Mouse (Mus musculus) stomach, adult 2 months (tissue): ENCODE measurements around the gene 5031410I06Rik. TPM values are rescaled to one million over a fixed set of nuclear protein-coding genes. Genes with fewer than 3 reads are reported as not detected.

ENCODE experiments used
- polyA plus RNA-seq: library from polyadenylated mRNA; depleted of rRNA; stranded (reverse); fragments of >200 nt; gene quantifications from 2 replicates; pipeline ENCODE4 v1.2.3, GENCODE M21; 2012; rRNA removed

Gene 5031410I06Rik
- polyA plus RNA-seq: not detected in 2 replicates

DNA sequence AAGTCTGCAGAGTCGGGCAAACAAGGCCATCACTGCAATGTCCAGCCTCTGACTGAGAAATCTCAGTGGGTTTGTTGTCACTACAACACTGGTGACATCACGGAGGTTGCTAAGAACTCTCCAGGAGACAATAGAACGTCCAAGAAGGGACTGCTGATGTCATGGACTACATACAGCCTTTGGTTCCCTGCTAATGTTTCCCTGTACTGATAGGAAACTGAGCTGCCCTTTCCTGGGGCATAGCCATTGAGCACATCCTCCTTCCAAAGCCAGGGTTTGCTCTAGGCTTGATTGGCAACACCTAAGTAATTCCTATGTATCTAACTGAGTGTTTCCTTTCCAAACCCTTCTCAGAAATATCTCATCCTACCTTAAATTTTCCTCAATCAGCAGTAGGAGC is at the start of gene 5031410I06Rik:
TSS of gene 5031410I06Rik (minus strand) at position 101 of the 400 bp plus-strand sequence.

DNA sequence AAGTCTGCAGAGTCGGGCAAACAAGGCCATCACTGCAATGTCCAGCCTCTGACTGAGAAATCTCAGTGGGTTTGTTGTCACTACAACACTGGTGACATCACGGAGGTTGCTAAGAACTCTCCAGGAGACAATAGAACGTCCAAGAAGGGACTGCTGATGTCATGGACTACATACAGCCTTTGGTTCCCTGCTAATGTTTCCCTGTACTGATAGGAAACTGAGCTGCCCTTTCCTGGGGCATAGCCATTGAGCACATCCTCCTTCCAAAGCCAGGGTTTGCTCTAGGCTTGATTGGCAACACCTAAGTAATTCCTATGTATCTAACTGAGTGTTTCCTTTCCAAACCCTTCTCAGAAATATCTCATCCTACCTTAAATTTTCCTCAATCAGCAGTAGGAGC is 16.2 kb upstream of the 5031410I06Rik start, which contains the start of gene Gm10220:
TSS of gene Gm10220 (minus strand) at position 101 of the 400 bp plus-strand sequence.

DNA sequence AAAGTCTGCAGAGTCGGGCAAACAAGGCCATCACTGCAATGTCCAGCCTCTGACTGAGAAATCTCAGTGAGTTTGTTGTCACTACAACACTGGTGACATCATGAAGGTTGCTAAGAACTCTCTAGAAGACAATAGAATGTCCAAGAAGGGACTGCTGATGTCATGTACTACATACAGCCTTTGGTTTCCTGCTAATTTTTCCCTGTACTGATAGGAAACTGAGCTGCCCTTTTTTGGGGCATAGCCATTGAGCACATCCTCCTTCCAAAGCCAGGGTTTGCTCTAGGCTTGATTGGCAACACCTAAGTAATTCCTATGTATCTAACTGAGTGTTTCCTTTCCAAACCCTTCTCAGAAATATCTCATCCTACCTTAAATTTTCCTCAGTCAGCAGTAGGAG is 16.0 kb downstream of the 5031410I06Rik start, which contains the start of gene Gm10471:
TSS of gene Gm10471 (minus strand) at position 101 of the 400 bp plus-strand sequence.

DNA sequence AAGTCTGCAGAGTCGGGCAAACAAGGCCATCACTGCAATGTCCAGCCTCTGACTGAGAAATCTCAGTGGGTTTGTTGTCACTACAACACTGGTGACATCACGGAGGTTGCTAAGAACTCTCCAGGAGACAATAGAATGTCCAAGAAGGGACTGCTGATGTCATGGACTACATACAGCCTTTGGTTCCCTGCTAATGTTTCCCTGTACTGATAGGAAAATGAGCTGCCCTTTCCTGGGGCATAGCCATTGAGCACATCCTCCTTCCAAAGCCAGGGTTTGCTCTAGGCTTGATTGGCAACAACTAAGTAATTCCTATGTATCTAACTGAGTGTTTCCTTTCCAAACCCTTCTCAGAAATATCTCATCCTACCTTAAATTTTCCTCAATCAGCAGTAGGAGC is 46.7 kb downstream of the 5031410I06Rik start, which contains the start of gene Gm7347:
TSS of gene Gm7347 (minus strand) at position 101 of the 400 bp plus-strand sequence.

Other genes starting within 250 kb of the 5031410I06Rik start
- gene Gm21663, start 163.0 kb downstream of the 5031410I06Rik start, polyA plus RNA-seq: not detected in 2 replicates
- not detected in 2 replicates for gene Gm21671, start 150.9 kb downstream of the 5031410I06Rik start, polyA plus RNA-seq
- not detected in 2 replicates for gene Gm21680, start 132.7 kb downstream of the 5031410I06Rik start, polyA plus RNA-seq
- gene Gm21698, start 116.7 kb downstream of the 5031410I06Rik start, polyA plus RNA-seq: not detected in 2 replicates
- gene Gm1979, start 100.6 kb downstream of the 5031410I06Rik start, polyA plus RNA-seq: not detected in 2 replicates
- not detected in 2 replicates for gene Gm5862, start 82.4 kb downstream of the 5031410I06Rik start, polyA plus RNA-seq
- gene Speer4a, start 65.8 kb downstream of the 5031410I06Rik start, polyA plus RNA-seq: not detected in 2 replicates
- gene Gm7347, start 46.8 kb downstream of the 5031410I06Rik start, polyA plus RNA-seq: not detected in 2 replicates
- gene Gm10471, start 16.1 kb downstream of the 5031410I06Rik start, polyA plus RNA-seq: not detected in 2 replicates
- gene Gm10220, start 16.1 kb upstream of the 5031410I06Rik start, polyA plus RNA-seq: not detected in 2 replicates
- 0.02 TPM in 1 of 2 replicates, not detected in the other for gene Gm7361, start 152.3 kb upstream of the 5031410I06Rik start, polyA plus RNA-seq